Mouse (Mus musculus) urinary bladder, postnatal 0 days (tissue): ENCODE data around the gene 4930522H14Rik. TPM values are rescaled to one million over a fixed set of nuclear protein-coding genes. Genes with fewer than 3 reads are reported as not detected.

Experiments
- polyA plus RNA-seq: library from polyadenylated mRNA; unstranded; fragments of >200 nt; fragmentation: Nextera tagmentation; extraction: Ambion mirVana; gene quantifications from 2 replicates; pipeline ENCODE4 v1.2.1, GENCODE M21; 2015

The 4930522H14Rik gene
- not detected in 2 replicates for polyA plus RNA-seq

DNA sequence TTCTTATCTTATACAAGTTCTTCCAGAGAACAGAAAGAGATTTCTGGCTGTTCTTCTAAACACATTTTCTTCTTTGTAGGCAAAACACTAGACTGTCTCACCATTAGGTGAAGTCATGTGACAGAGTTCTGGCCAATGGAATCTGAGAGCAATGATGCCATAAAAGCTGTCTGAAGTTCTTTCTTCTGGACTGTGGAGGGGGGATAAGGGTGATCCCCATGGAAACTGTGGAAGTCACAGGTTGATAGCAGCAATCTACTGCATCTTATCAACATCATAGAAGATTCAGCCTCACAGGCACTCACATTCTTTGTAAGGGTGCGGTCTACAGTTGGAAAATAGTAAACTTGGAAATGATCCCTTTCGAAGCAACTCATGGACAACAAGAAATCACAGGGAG, at the start of gene 4930522H14Rik:
Gene 4930522H14Rik, minus strand, starts transcription at position 187 of the 400 bp plus-strand sequence.

DNA sequence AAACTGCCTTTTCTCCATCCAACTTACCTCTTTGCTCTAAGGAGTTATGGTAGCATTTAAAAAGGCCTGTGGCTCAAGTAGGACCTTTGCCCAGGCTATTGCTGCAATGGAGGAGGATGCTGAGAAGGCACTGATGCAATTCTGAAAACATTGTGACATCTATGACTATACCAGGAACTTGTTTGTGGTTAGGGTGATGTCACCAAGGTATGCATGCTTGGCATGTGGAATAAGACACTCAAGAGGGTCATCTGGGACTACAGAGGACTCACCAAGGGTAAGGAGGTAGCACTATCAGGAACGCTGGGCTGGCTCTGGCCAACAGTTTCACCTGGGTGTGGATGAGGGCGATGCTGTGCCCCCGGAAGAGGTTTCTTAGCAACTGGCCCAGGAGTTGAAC, 46.5 kb downstream of the 4930522H14Rik start, which contains the start of gene Rnf11:
Gene Rnf11, minus strand, starts transcription at position 108 of the 400 bp plus-strand sequence.

Other genes with a start within 250 kb of the 4930522H14Rik start
- 12.1 and 13.6 TPM in 2 replicates for gene Ttc39a, start 124.7 kb downstream of the 4930522H14Rik start, polyA plus RNA-seq
- gene Rnf11, start 46.6 kb downstream of the 4930522H14Rik start, polyA plus RNA-seq, result 37.5 and 42.0 TPM in 2 replicates
- 6.7 and 8.7 TPM in 2 replicates for gene Cdkn2c, start 135.9 kb upstream of the 4930522H14Rik start, polyA plus RNA-seq
- gene Faf1, start 145.3 kb upstream of the 4930522H14Rik start, polyA plus RNA-seq, result 16.1 and 19.8 TPM in 2 replicates